ENCODE assay signal across 17 mouse cellular contexts in the genomic region with DNA sequence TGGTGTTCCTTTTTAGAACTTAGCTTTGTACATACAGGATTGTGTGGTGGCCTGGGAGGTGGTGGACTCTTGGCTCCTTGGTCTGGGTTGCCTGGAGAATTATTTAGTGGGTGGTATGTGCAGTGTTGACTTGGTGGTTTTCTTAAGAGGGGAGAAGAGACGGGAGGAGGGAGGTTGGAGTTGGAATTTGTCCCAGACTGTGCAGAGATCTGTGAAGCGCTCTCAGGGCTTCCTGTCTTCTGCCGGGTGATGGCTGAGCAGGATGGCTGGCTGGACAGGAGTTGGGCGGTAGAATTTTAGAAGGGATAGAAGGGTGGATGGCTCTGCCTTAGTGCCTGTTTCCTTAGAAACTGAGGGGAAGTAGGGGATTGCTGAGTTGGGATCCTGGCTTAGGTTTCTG. TPM values are rescaled to one million over a fixed set of nuclear protein-coding genes. Genes with fewer than 3 reads are reported as not detected.
DNase-seq lines count a peak whose midpoint lies in the region; ATAC-seq lines count a peak whose summit lies in the region.
"Had no signal": no experiment of that assay in that cellular context is flagged by ENCODE, and none has a peak within 500 bp of the region (broad histone marks: within the 10 kb centered on the region; RNA-seq: fewer than 3 reads in every experiment).

No protein-coding gene starts in this region.

- no peak overlapping the region for H3K9ac ChIP-seq in hindbrain, embryonic 14.5 days
- no peak overlapping the region for H3K9ac ChIP-seq in limb, embryonic 12.5 days (replicated peaks)
- H3K9ac ChIP-seq in midbrain, embryonic 12.5 days (replicated peaks) = no peak overlapping the region
- H3K9ac ChIP-seq in midbrain, embryonic 11.5 days (ENCODE audit: low read length) = no peak overlapping the region
- H3K9ac ChIP-seq: heart, embryonic 15.5 days; liver, embryonic 14.5 days had no signal

- H3K36me3 ChIP-seq in hindbrain, embryonic 10.5 days = peaks cover 98% of the 10 kb centered on the region
- H3K36me3 ChIP-seq in hindbrain, embryonic 14.5 days (replicated peaks; ENCODE audit: control insufficient read depth, insufficient read depth) = peaks cover 65% of the 10 kb centered on the region
- peaks cover 100% of the 10 kb centered on the region for H3K36me3 ChIP-seq in limb, embryonic 12.5 days
- peaks cover 100% of the 10 kb centered on the region for H3K36me3 ChIP-seq in limb, embryonic 10.5 days
- peaks cover 75% of the 10 kb centered on the region for H3K36me3 ChIP-seq in midbrain, embryonic 12.5 days
- H3K36me3 ChIP-seq in midbrain, embryonic 11.5 days (ENCODE audit: control insufficient read depth, insufficient read depth, low read length) = peaks cover 42% of the 10 kb centered on the region

- ATAC-seq in hindbrain, embryonic 14.5 days (ENCODE audit: low FRiP score) = no peak
- ATAC-seq in limb, embryonic 12.5 days (ENCODE audit: insufficient number of reproducible peaks, insufficient read depth, low FRiP score, low TSS enrichment, low read depth) = no peak
- ATAC-seq in midbrain, embryonic 12.5 days (ENCODE audit: low FRiP score, low read depth) = no peak
- ATAC-seq in midbrain, embryonic 11.5 days (ENCODE audit: low FRiP score) = no peak
- ATAC-seq: intestine, embryonic 16.5 days had no signal

- peak overlapping the region; percentile 62; the same call in 1 of the 2 replicates for H3K27ac ChIP-seq in hindbrain, embryonic 10.5 days
- H3K27ac ChIP-seq in hindbrain, embryonic 14.5 days = no peak overlapping the region
- 0 out of 2 replicates have a peak overlapping the region, but pooled peaks have one; percentile 17 for H3K27ac ChIP-seq in limb, embryonic 12.5 days
- H3K27ac ChIP-seq in limb, embryonic 10.5 days = no peak overlapping the region
- peak overlapping the region; percentile 46; the same call in 1 of the 2 replicates for H3K27ac ChIP-seq in midbrain, embryonic 12.5 days (replicated peaks)
- H3K27ac ChIP-seq in midbrain, embryonic 11.5 days (ENCODE audit: low read depth, low read length) = no peak overlapping the region
- H3K27ac ChIP-seq: heart, embryonic 15.5 days; liver, embryonic 14.5 days; stomach, postnatal 0 days had no signal

- H3K27me3 ChIP-seq in hindbrain, embryonic 10.5 days (ENCODE audit: insufficient read depth, poor library complexity, severe bottlenecking) = peaks cover 48% of the 10 kb centered on the region
- H3K27me3 ChIP-seq in hindbrain, embryonic 14.5 days (ENCODE audit: control insufficient read depth, insufficient read depth, low read length) = no peaks in the 10 kb centered on the region
- no peaks in the 10 kb centered on the region for H3K27me3 ChIP-seq in limb, embryonic 12.5 days
- 0 out of 2 replicates have a peak, but pooled peaks cover 5% of the 10 kb centered on the region for H3K27me3 ChIP-seq in limb, embryonic 10.5 days (ENCODE audit: low read depth, poor library complexity, severe bottlenecking)
- H3K27me3 ChIP-seq in midbrain, embryonic 12.5 days = peaks cover 33% of the 10 kb centered on the region
- no peaks in the 10 kb centered on the region; the same call in 1 of the 2 replicates for H3K27me3 ChIP-seq in midbrain, embryonic 11.5 days (ENCODE audit: control insufficient read depth, insufficient read depth, low read length)
- H3K27me3 ChIP-seq: CH12.LX had no signal

- H3K4me3 ChIP-seq in hindbrain, embryonic 10.5 days = no peak overlapping the region
- H3K4me3 ChIP-seq in hindbrain, embryonic 14.5 days (replicated peaks; ENCODE audit: low read length) = no peak overlapping the region
- no peak overlapping the region for H3K4me3 ChIP-seq in limb, embryonic 12.5 days (replicated peaks)
- H3K4me3 ChIP-seq in limb, embryonic 10.5 days = no peak overlapping the region
- H3K4me3 ChIP-seq in midbrain, embryonic 12.5 days = no peak overlapping the region
- no peak overlapping the region for H3K4me3 ChIP-seq in midbrain, embryonic 11.5 days (ENCODE audit: low read depth, low read length)
- H3K4me3 ChIP-seq: heart, embryonic 15.5 days had no signal

- 83% methylated on average over 4 of the region's 4 CpGs for WGBS in hindbrain, embryonic 10.5 days
- 65% methylated on average over 4 of the region's 4 CpGs for WGBS in hindbrain, embryonic 14.5 days
- whole genome bisulfite sequencing in limb, embryonic 12.5 days = 80% methylated on average over 4 of the region's 4 CpGs
- WGBS in limb, embryonic 10.5 days = 86% methylated on average over 4 of the region's 4 CpGs
- 60% methylated on average over 4 of the region's 4 CpGs for WGBS in midbrain, embryonic 12.5 days
- WGBS in midbrain, embryonic 11.5 days = 58% methylated on average over 4 of the region's 4 CpGs

- no peaks in the 10 kb centered on the region for H3K9me3 ChIP-seq in hindbrain, embryonic 10.5 days
- no peaks in the 10 kb centered on the region for H3K9me3 ChIP-seq in hindbrain, embryonic 14.5 days (ENCODE audit: control insufficient read depth, low read length)
- no peaks in the 10 kb centered on the region for H3K9me3 ChIP-seq in limb, embryonic 12.5 days
- H3K9me3 ChIP-seq in limb, embryonic 10.5 days (replicated peaks) = no peaks in the 10 kb centered on the region
- H3K9me3 ChIP-seq in midbrain, embryonic 12.5 days = no peaks in the 10 kb centered on the region
- H3K9me3 ChIP-seq in midbrain, embryonic 11.5 days (ENCODE audit: control insufficient read depth, low read length) = no peaks in the 10 kb centered on the region
- H3K9me3 ChIP-seq: heart, embryonic 15.5 days had no signal

- peaks cover 88% of the 10 kb centered on the region for H3K4me1 ChIP-seq in hindbrain, embryonic 10.5 days (replicated peaks)
- H3K4me1 ChIP-seq in hindbrain, embryonic 14.5 days (replicated peaks; ENCODE audit: control insufficient read depth, insufficient read depth, low read length) = peaks cover 45% of the 10 kb centered on the region
- peaks cover 56% of the 10 kb centered on the region for H3K4me1 ChIP-seq in limb, embryonic 12.5 days (replicated peaks)
- peaks cover 43% of the 10 kb centered on the region for H3K4me1 ChIP-seq in limb, embryonic 10.5 days
- H3K4me1 ChIP-seq in midbrain, embryonic 12.5 days = peaks cover 86% of the 10 kb centered on the region
- peaks cover 69% of the 10 kb centered on the region for H3K4me1 ChIP-seq in midbrain, embryonic 11.5 days (ENCODE audit: control insufficient read depth, insufficient read depth, low read length)

- DNase-seq in hindbrain, embryonic 10.5 days (ENCODE audit: low spot score) = no peak
- no peak for DNase-seq in hindbrain, embryonic 14.5 days (ENCODE audit: low spot score)
- DNase-seq in limb, embryonic 10.5 days (ENCODE audit: low spot score) = no peak
- DNase-seq in midbrain, embryonic 11.5 days (ENCODE audit: low spot score, missing footprints) = no peak
- DNase-seq in lung, postnatal 4 days = peak; percentile 34 to 56
- DNase-seq: adrenal gland, postnatal 36 days; cerebellum, adult 11-12 months; cerebellum, postnatal 14 days; gastrocnemius, postnatal 14 days; right cerebral cortex, adult 18-20 months had no signal

- no peak overlapping the region for H3K4me2 ChIP-seq in hindbrain, embryonic 14.5 days (replicated peaks)
- H3K4me2 ChIP-seq in limb, embryonic 12.5 days = no peak overlapping the region
- H3K4me2 ChIP-seq in midbrain, embryonic 12.5 days (replicated peaks) = no peak overlapping the region
- no peak overlapping the region for H3K4me2 ChIP-seq in midbrain, embryonic 11.5 days
- H3K4me2 ChIP-seq: heart, embryonic 15.5 days had no signal

RNA-seq across cellular contexts. Expression of a gene that starts 25.0 kb away (rescaled TPM):
- polyA plus RNA-seq in hindbrain, embryonic 10.5 days (2016; fragmentation: Nextera tagmentation; extraction: Ambion mirVana) = 47.4 and 56.0 TPM in 2 replicates
- 22.4 and 23.9 TPM in 2 replicates for polyA plus RNA-seq in hindbrain, embryonic 14.5 days (2014; fragmentation: Nextera tagmentation; extraction: Ambion mirVana)
- polyA plus RNA-seq in limb, embryonic 12.5 days (2016; fragmentation: Nextera tagmentation; extraction: Ambion mirVana) = 59.1 and 71.2 TPM in 2 replicates
- polyA plus RNA-seq in limb, embryonic 10.5 days (2016; fragmentation: Nextera tagmentation; extraction: Ambion mirVana) = 53.4 and 55.7 TPM in 2 replicates
- 65.9 and 71.9 TPM in 2 replicates for polyA plus RNA-seq in midbrain, embryonic 12.5 days (2016; fragmentation: Nextera tagmentation; extraction: Ambion mirVana)
- polyA plus RNA-seq in midbrain, embryonic 11.5 days (2014; fragmentation: Nextera tagmentation; extraction: Ambion mirVana) = 38.2 and 38.9 TPM in 2 replicates

Comparison
In these comparisons a context has a peak if more than half of its experiments do, and no peak if none do; other contexts are left out.
1. H3K27ac ChIP-seq: peak in hindbrain, embryonic 10.5 days (single experiment), limb, embryonic 12.5 days (single experiment) and midbrain, embryonic 12.5 days (single experiment); none in hindbrain, embryonic 14.5 days (single experiment), limb, embryonic 10.5 days (single experiment) and midbrain, embryonic 11.5 days (single experiment).
2. DNase-seq: peak in lung, postnatal 4 days (2 of 2); none in hindbrain, embryonic 10.5 days (single experiment), hindbrain, embryonic 14.5 days (single experiment), limb, embryonic 10.5 days (single experiment) and midbrain, embryonic 11.5 days (single experiment).